Mouse (Mus musculus) layer of hippocampus, adult 18-20 months (tissue): Measurements from ENCODE around the gene Il6st. TPM values are rescaled to one million over a fixed set of nuclear protein-coding genes. Genes with fewer than 3 reads are reported as not detected.

Experiments used
- DNase-seq, 2 experiments: peaks; one replicate each; pipeline ENCODE4 v3.0.0; 2022; ENCODE audit warnings: low spot score in 2 of 2
- total RNA-seq, 2 experiments: library from RNA; stranded (reverse); gene quantifications; 2 replicates each; pipeline ENCODE4 v1.2.3; 2021

Il6st gene
- total RNA-seq, 2 experiments from 2014 or later = 75.8 to 84.6 TPM

GRCm38 (mm10) chr13:112523346-112523970, 59.6 kb downstream of the Il6st start:
- no peak for DNase-seq

DNA sequence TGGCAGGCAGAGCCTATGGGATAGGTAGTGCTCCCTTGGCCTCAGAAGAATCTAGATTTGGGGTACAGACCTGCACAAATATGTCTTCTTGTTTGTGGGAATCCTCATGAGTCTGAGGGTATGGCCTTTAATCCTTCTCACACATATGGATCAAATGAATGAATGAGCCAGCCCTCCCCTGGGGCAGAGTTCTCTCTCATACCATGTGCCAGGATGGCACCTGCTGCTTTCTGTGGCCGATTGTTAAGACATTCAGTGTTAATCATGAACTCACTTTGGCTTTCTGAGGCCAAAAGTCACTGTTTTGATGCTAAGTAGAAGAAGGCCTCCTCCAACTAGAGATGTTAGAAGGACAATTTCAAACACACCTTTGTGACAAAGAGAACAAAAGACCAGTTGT, 63.3 kb downstream of the Il6st start:
- no peak for DNase-seq

- DNase-seq = peak; percentile 7 to 71
Measured at GRCm38 (mm10) chr13:112529893-112530292, 66.0 kb downstream of the Il6st start.

DNA sequence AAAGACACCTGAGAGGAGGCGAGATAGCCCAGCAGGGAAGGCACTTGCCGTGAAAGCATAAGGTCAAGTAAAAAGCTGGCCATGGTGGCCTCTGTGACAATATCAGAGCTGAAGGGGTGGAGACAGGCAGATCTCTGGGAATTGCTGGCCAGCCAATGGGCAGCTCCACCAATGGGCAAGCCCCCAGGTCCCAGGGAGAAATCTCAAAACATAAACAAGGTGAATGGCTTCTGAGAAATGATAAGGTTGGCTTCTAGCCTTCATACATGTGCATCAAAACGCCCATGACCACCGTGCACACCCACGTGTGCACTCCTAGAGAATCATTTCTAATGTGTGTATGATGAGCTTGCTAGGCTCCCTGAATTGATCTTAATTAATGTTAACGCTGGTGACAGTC, 68.4 kb downstream of the Il6st start:
- no peak for DNase-seq

DNA sequence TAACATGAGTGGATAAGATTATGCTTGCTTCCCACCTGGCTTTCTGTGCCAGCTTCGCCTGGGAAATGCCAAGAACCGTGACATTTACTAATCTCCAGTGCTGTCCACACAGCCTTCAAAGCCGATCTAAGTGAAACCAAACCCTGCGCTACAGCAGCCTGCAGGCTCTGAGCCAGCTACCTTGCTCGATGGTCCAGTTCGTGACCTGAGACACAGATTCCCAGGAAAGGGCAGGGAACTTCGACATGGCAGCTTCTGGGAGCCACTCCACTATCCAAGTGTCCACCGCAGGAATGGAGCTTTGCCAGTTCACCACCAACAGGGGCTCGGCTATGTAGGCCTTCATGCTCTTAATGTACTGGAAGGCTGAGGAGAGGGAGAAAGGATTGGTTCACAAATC, 69.7 kb downstream of the Il6st start:
- no peak for DNase-seq

GRCm38 (mm10) chr13:112536611-112537010, 72.7 kb downstream of the Il6st start:
- no peak for DNase-seq

DNA sequence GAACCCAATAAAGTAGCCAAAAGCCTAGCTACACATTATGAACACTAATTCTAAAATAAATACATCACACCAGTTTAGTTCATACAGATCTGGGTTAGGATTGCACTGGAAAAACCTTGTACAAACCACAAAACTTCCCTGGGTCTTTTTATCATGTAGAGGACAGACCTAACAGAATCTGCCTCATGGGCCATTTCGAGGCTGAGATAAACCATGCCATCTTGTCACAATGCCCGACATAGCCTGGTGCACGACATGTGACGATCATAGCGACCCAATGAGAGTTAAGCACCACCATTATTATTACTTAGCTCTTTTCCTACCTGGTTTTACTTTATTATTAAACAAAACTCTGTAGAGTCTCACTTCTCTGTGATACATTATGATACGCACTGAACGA, 73.2 kb downstream of the Il6st start:
- DNase-seq = no peak

DNA sequence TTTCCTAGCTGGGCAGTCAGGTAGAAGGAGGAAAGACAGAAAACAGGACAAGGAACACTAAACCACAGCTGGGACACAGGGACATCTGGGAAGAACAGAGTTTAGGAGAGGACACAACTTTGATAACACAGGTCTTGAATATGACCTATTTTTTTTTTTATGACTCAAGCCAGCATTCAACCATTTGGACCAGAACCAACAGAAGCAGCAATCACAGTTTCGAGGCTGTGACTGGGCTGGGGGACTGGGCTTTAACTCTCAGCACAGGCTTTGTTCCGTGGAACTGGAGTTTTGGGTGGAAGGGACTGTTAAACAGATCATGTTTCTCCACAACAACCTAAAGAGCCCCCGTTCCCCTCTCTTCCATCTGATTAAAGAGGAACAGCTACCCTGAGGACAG, 76.7 kb downstream of the Il6st start:
- no peak for DNase-seq

DNA sequence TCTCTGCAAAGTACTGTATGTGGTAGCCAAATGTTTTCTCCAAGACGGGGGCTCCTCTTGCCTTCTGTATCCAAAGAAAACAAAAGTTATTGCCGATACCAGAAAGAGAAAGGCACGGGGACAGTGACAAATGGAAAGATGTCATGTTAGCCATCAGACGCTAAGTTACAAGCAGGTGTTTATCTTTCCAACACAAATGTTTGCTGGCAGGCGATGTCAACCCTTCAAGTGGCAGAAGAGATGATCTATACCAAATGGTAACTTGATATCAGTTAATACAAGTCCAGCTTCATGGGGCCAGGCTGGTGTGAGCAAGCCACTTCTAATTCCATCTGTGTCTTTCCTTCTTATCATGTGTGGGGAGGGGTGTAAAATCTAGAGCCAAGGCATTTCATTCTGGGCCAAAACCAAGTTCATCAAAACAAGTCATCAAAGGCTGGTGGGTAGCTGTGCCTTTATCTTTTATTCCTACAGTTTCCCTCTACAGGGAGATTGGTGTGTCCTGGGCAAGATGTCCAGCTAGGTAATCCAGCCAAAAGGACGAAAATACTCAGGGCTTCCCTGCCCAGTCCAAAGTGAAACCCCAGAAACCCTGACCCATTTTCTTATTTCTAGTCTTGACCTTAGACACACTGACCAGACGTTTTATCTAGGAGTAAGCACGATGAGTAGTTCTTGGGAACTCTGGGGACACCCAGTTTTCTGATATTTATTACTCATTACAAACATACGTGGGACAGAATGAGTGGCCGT, 77.5 kb downstream of the Il6st start:
- DNase-seq = no peak

DNA sequence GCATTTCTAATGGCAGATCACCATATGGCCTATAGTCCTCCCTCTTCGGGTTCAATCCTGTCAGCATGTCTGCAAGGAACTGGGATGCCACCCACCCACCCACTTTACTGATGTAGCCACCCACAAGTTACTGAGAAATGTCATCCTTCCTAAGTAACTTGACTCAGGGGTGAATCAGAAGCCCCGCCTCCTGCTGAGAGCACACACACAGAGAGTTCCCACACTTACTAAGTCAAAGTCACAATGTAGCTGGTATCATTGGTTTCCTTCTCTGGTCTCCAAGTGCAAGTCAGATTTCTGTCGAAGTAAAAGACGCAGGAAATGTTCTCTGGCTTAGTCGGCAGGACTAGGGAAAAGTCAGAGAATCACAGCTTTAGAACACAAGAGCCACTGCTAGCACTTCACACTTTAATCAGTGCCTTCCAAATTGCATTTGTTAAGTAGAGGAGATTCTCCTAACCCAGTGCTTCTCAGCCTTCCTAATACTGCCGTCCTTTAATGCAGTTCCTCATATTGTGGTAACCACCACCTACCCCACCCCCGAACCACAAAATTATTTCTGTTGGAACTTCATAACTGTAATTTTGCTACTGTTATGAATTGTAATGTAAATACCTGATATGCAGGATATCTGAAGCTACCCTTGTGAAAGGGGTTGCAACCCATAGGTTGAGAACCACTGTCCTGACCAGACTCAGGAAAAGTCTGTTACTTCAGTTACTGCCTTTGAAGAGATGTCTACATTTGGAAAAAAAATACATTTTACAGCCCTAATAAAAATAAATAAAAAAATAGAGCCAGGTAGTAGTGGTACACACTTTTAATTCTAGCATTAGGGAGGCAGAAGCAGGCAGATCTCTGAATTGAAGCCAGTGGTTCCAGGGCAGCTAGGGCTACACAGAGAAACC, 88.0 kb downstream of the Il6st start:
- no peak for DNase-seq

GRCm38 (mm10) chr13:112553304-112553703, 89.4 kb downstream of the Il6st start:
- DNase-seq = no peak

GRCm38 (mm10) chr13:112556501-112556900, 92.6 kb downstream of the Il6st start:
- DNase-seq = no peak

Other genes starting within 250 kb of the Il6st start
- 1 to 10 TPM; 4.1 to 4.2 TPM for gene Ankrd55, start 175.6 kb upstream of the Il6st start, total RNA-seq
- under 1 TPM in 1 of 2 experiments, not detected in 1; 0.38 TPM for gene Il31ra, start 130.3 kb downstream of the Il6st start, total RNA-seq
- gene Ddx4, start 188.4 kb downstream of the Il6st start, total RNA-seq = 1 to 10 TPM; 1.6 to 2.0 TPM
- 10 to 100 TPM; 24.9 to 26.0 TPM for gene Slc38a9, start 196.7 kb downstream of the Il6st start, total RNA-seq